Mouse (Mus musculus): ENCODE results near the gene Itpk1. TPM values are rescaled to one million over a fixed set of nuclear protein-coding genes. Genes with fewer than 3 reads are reported as not detected.

Itpk1 gene
- polyA plus RNA-seq, 1 experiment from 2014 or later = 8.9 TPM

GRCm38 (mm10) chr12:102568219-102568618, 136.5 kb downstream of the Itpk1 start:
- Histone ChIP-seq H3K4me1 (replicated peaks) (no peaks in the 10 kb centered on the region; the same call in 1 of the 2 replicates), H3K4me3 (replicated peaks) (no peak overlapping the region), H3K4me2 (no peak overlapping the region), H3K27me3 (no peaks in the 10 kb centered on the region; the same call in 1 of the 2 replicates), H3K36me3 (peaks cover 16% of the 10 kb centered on the region; the same call in 1 of the 2 replicates), H3K9me3 (no peaks in the 10 kb centered on the region), H3K27ac (no peak overlapping the region), H3K9ac (replicated peaks) (no peak overlapping the region)
- 74% methylated on average over 7 of the region's 7 CpGs for WGBS
- ATAC-seq (ENCODE audit: insufficient number of reproducible peaks, insufficient read depth, low FRiP score, low TSS enrichment, low read depth) = no peak

GRCm38 (mm10) chr12:102566951-102567350, 137.8 kb downstream of the Itpk1 start:
- Histone ChIP-seq H3K9me3 (no peaks in the 10 kb centered on the region), H3K36me3 (peaks cover 13% of the 10 kb centered on the region; the same call in 1 of the 2 replicates), H3K27ac (no peak overlapping the region), H3K4me1 (replicated peaks) (no peaks in the 10 kb centered on the region; the same call in 1 of the 2 replicates), H3K27me3 (no peaks in the 10 kb centered on the region; the same call in 1 of the 2 replicates), H3K4me2 (no peak overlapping the region), H3K4me3 (replicated peaks) (no peak overlapping the region), H3K9ac (replicated peaks) (no peak overlapping the region)
- WGBS = 72% methylated on average over 2 of the region's 2 CpGs
- ATAC-seq (ENCODE audit: insufficient number of reproducible peaks, insufficient read depth, low FRiP score, low TSS enrichment, low read depth) = no peak

GRCm38 (mm10) chr12:102565086-102565485, 139.6 kb downstream of the Itpk1 start:
- no peaks in the 10 kb centered on the region for H3K9me3 ChIP-seq
- whole genome bisulfite sequencing = 81% methylated on average over 6 of the region's 6 CpGs

GRCm38 (mm10) chr12:102557372-102557771, 147.4 kb downstream of the Itpk1 start:
- Histone ChIP-seq H3K4me1 (replicated peaks) (peaks cover 4% of the 10 kb centered on the region; the same call in 1 of the 2 replicates), H3K4me3 (replicated peaks) (no peak overlapping the region), H3K9ac (replicated peaks) (no peak overlapping the region), H3K9me3 (no peaks in the 10 kb centered on the region), H3K4me2 (no peak overlapping the region), H3K27me3 (peaks cover 58% of the 10 kb centered on the region), H3K36me3 (no peaks in the 10 kb centered on the region), H3K27ac (no peak overlapping the region)
- WGBS = 87% methylated on average over 5 of the region's 5 CpGs
- ATAC-seq (ENCODE audit: insufficient number of reproducible peaks, insufficient read depth, low FRiP score, low TSS enrichment, low read depth) = no peak

More at GRCm38 (mm10) chr12:102565086-102565485, 139.6 kb downstream of the Itpk1 start:
- H3K27me3 ChIP-seq = no peaks in the 10 kb centered on the region; the same call in 1 of the 2 replicates
- no peak overlapping the region for H3K4me2 ChIP-seq
- H3K27ac ChIP-seq = no peak overlapping the region
- no peaks in the 10 kb centered on the region; the same call in 1 of the 2 replicates for H3K4me1 ChIP-seq (replicated peaks)
- ATAC-seq (ENCODE audit: insufficient number of reproducible peaks, insufficient read depth, low FRiP score, low TSS enrichment, low read depth) = no peak
- H3K36me3 ChIP-seq = peaks cover 9% of the 10 kb centered on the region; the same call in 1 of the 2 replicates
- H3K4me3 ChIP-seq (replicated peaks) = no peak overlapping the region
- H3K9ac ChIP-seq (replicated peaks) = no peak overlapping the region

- Histone ChIP-seq H3K4me1 (replicated peaks) (peaks cover 4% of the 10 kb centered on the region; the same call in 1 of the 2 replicates), H3K36me3 (no peaks in the 10 kb centered on the region), H3K27ac (no peak overlapping the region), H3K4me2 (no peak overlapping the region), H3K9ac (replicated peaks) (no peak overlapping the region), H3K27me3 (peaks cover 73% of the 10 kb centered on the region), H3K9me3 (no peaks in the 10 kb centered on the region), H3K4me3 (replicated peaks) (no peak overlapping the region)
- ATAC-seq (ENCODE audit: insufficient number of reproducible peaks, insufficient read depth, low FRiP score, low TSS enrichment, low read depth) = no peak
- WGBS = 63% methylated on average over 3 of the region's 3 CpGs
Measured at GRCm38 (mm10) chr12:102555850-102556249, 148.9 kb downstream of the Itpk1 start.

- ATAC-seq (ENCODE audit: insufficient number of reproducible peaks, insufficient read depth, low FRiP score, low TSS enrichment, low read depth) = peak; percentile 78; the same call in 1 of the 2 replicates
- peaks cover 4% of the 10 kb centered on the region; the same call in 1 of the 2 replicates for H3K4me1 ChIP-seq (replicated peaks)
- H3K4me3 ChIP-seq (replicated peaks) = peak within 1 kb of the TSS; percentile 32
- no peak within 1 kb of the TSS for H3K9ac ChIP-seq (replicated peaks)
- peaks cover 76% of the 10 kb centered on the region for H3K27me3 ChIP-seq
- WGBS = 2% methylated on average over 48 of the region's 48 CpGs
- H3K27ac ChIP-seq = no peak within 1 kb of the TSS
- peak within 1 kb of the TSS; percentile 51 for H3K4me2 ChIP-seq
- no peaks in the 10 kb centered on the region for H3K9me3 ChIP-seq
- no peaks in the 10 kb centered on the region for H3K36me3 ChIP-seq
Measured at GRCm38 (mm10) chr12:102554721-102555516, 149.8 kb downstream of the Itpk1 start, which contains the start of gene Chga. Gene Chga (plus strand): TSS chr12:102554969.

GRCm38 (mm10) chr12:102553705-102554275, 150.9 kb downstream of the Itpk1 start:
- Histone ChIP-seq H3K9me3 (no peaks in the 10 kb centered on the region), H3K4me1 (replicated peaks) (peaks cover 4% of the 10 kb centered on the region; the same call in 1 of the 2 replicates), H3K27ac (no peak overlapping the region), H3K36me3 (no peaks in the 10 kb centered on the region), H3K4me2 (no peak overlapping the region), H3K27me3 (peaks cover 71% of the 10 kb centered on the region), H3K4me3 (replicated peaks) (no peak overlapping the region), H3K9ac (replicated peaks) (no peak overlapping the region)
- 77% methylated on average over 14 of the region's 14 CpGs for WGBS
- no peak for ATAC-seq (ENCODE audit: insufficient number of reproducible peaks, insufficient read depth, low FRiP score, low TSS enrichment, low read depth)

- Histone ChIP-seq H3K4me1 (replicated peaks) (peaks cover 4% of the 10 kb centered on the region; the same call in 1 of the 2 replicates), H3K9ac (replicated peaks) (no peak overlapping the region), H3K4me3 (replicated peaks) (no peak overlapping the region), H3K27me3 (peaks cover 62% of the 10 kb centered on the region), H3K9me3 (no peaks in the 10 kb centered on the region), H3K4me2 (no peak overlapping the region), H3K27ac (no peak overlapping the region), H3K36me3 (no peaks in the 10 kb centered on the region)
- WGBS = 78% methylated on average over 6 of the region's 6 CpGs
- no peak for ATAC-seq (ENCODE audit: insufficient number of reproducible peaks, insufficient read depth, low FRiP score, low TSS enrichment, low read depth)
Measured at GRCm38 (mm10) chr12:102552001-102552400, 152.7 kb downstream of the Itpk1 start.

GRCm38 (mm10) chr12:102551186-102551585, 153.5 kb downstream of the Itpk1 start:
- ATAC-seq (ENCODE audit: insufficient number of reproducible peaks, insufficient read depth, low FRiP score, low TSS enrichment, low read depth) = no peak
- 81% methylated on average over 3 of the region's 3 CpGs for WGBS
- H3K9ac ChIP-seq (replicated peaks) = no peak overlapping the region
- no peaks in the 10 kb centered on the region for H3K9me3 ChIP-seq
- H3K27ac ChIP-seq = no peak overlapping the region
- H3K4me2 ChIP-seq = no peak overlapping the region
- no peaks in the 10 kb centered on the region for H3K36me3 ChIP-seq
- H3K4me1 ChIP-seq (replicated peaks) = peaks cover 4% of the 10 kb centered on the region; the same call in 1 of the 2 replicates
- peaks cover 61% of the 10 kb centered on the region for H3K27me3 ChIP-seq
- no peak overlapping the region for H3K4me3 ChIP-seq (replicated peaks)

GRCm38 (mm10) chr12:102550529-102550928, 154.2 kb downstream of the Itpk1 start:
- peak; percentile 69; the same call in 1 of the 2 replicates for ATAC-seq (ENCODE audit: insufficient number of reproducible peaks, insufficient read depth, low FRiP score, low TSS enrichment, low read depth)
- peaks cover 55% of the 10 kb centered on the region for H3K27me3 ChIP-seq
- peaks cover 4% of the 10 kb centered on the region; the same call in 1 of the 2 replicates for H3K4me1 ChIP-seq (replicated peaks)
- no peak overlapping the region for H3K4me3 ChIP-seq (replicated peaks)
- no peaks in the 10 kb centered on the region for H3K9me3 ChIP-seq
- H3K9ac ChIP-seq (replicated peaks) = no peak overlapping the region
- no peaks in the 10 kb centered on the region for H3K36me3 ChIP-seq
- no peak overlapping the region for H3K4me2 ChIP-seq
- whole genome bisulfite sequencing = 4% methylated on average over 11 of the region's 11 CpGs
- H3K27ac ChIP-seq = no peak overlapping the region

- Histone ChIP-seq H3K36me3 (no peaks in the 10 kb centered on the region), H3K4me2 (no peak overlapping the region), H3K27me3 (peaks cover 24% of the 10 kb centered on the region; the same call in 1 of the 2 replicates), H3K4me1 (replicated peaks) (no peaks in the 10 kb centered on the region), H3K9ac (replicated peaks) (no peak overlapping the region), H3K9me3 (no peaks in the 10 kb centered on the region), H3K4me3 (replicated peaks) (no peak overlapping the region), H3K27ac (no peak overlapping the region)
- WGBS = 65% methylated on average over 6 of the region's 6 CpGs
- no peak for ATAC-seq (ENCODE audit: insufficient number of reproducible peaks, insufficient read depth, low FRiP score, low TSS enrichment, low read depth)
Measured at GRCm38 (mm10) chr12:102545122-102545521, 159.6 kb downstream of the Itpk1 start.

All from limb, embryonic 12.5 days (tissue).